Mouse (Mus musculus) left cerebral cortex, postnatal 36 days (tissue): ENCODE measurements around the gene Olfr914. TPM values are rescaled to one million over a fixed set of nuclear protein-coding genes. Genes with fewer than 3 reads are reported as not detected.

Experiments used
- DNase-seq, 2 experiments: peaks; one replicate each; pipeline ENCODE4 v3.0.0; 2021 to 2022; ENCODE audit warnings: low spot score in 2 of 2, mixed read lengths in 1 of 2
- intact Hi-C: fragments of 180-260 bp; cut with DNase I; formaldehyde crosslinking; loops from one replicate; pipeline ENCODE4 v1.15.1; 2025
- total RNA-seq, 2 experiments: library from RNA; stranded (reverse); gene quantifications; 2 replicates each; pipeline ENCODE4 v1.2.3; 2021

The Olfr914 gene
- not detected for total RNA-seq

- intact Hi-C loops = no loop called here
- DNase-seq = no peak
These were observed at the start of gene Olfr914 for GRCm38 (mm10) chr9:38604802-38605201. Olfr914 (plus strand) TSS chr9:38605102.

- intact Hi-C loops = no loop called here
- DNase-seq = no peak
These were observed 25.0 kb upstream of the Olfr914 start, which contains the start of gene Olfr912 for GRCm38 (mm10) chr9:38579878-38580277. Olfr912 (plus strand) TSS chr9:38580178.

GRCm38 (mm10) chr9:38591056-38591455 lies 13.8 kb upstream of the Olfr914 start:
- no peak for DNase-seq
- intact Hi-C loops = no loop called here

- intact Hi-C loops = no loop called here
- no peak for DNase-seq
These were observed 12.4 kb upstream of the Olfr914 start, which contains the start of gene Olfr913 for GRCm38 (mm10) chr9:38592459-38592858. Olfr913 (plus strand) TSS chr9:38592759.

GRCm38 (mm10) chr9:38632406-38632805 lies 27.5 kb downstream of the Olfr914 start:
- intact Hi-C loops = no loop called here
- DNase-seq = no peak

- intact Hi-C loops = no loop called here
- no peak for DNase-seq
These were observed 54.9 kb downstream of the Olfr914 start, which contains the start of gene Olfr916 for GRCm38 (mm10) chr9:38659775-38660174. Olfr916 (minus strand) TSS chr9:38659875.

Other genes starting within 250 kb of the Olfr914 start
- gene Olfr250, start 238.2 kb upstream of the Olfr914 start, total RNA-seq = not detected
- not detected for gene Olfr251, start 228.0 kb upstream of the Olfr914 start, total RNA-seq
- gene Olfr147, start 203.4 kb upstream of the Olfr914 start, total RNA-seq = not detected
- gene Olfr901, start 175.6 kb upstream of the Olfr914 start, total RNA-seq = not detected
- gene Olfr902, start 157.4 kb upstream of the Olfr914 start, total RNA-seq = not detected
- not detected for gene Olfr904, start 142.0 kb upstream of the Olfr914 start, total RNA-seq
- not detected for gene Olfr905, start 134.0 kb upstream of the Olfr914 start, total RNA-seq
- not detected for gene Olfr906, start 118.0 kb upstream of the Olfr914 start, total RNA-seq
- gene Olfr907, start 109.3 kb upstream of the Olfr914 start, total RNA-seq = not detected
- gene Olfr911-ps1, start 83.5 kb upstream of the Olfr914 start, total RNA-seq = not detected
- not detected for gene Olfr910, start 67.3 kb upstream of the Olfr914 start, total RNA-seq
- not detected for gene Olfr912, start 24.9 kb upstream of the Olfr914 start, total RNA-seq
- gene Olfr913, start 12.3 kb upstream of the Olfr914 start, total RNA-seq = not detected
- gene Olfr916, start 54.8 kb downstream of the Olfr914 start, total RNA-seq = not detected
- not detected for gene Olfr917, start 60.7 kb downstream of the Olfr914 start, total RNA-seq
- not detected for gene Olfr918, start 69.5 kb downstream of the Olfr914 start, total RNA-seq
- not detected for gene Olfr919, start 98.6 kb downstream of the Olfr914 start, total RNA-seq
- gene Vwa5a, start 113.2 kb downstream of the Olfr914 start, total RNA-seq = 1 to 10 TPM; 7.9 to 8.0 TPM
- under 1 TPM in 1 of 2 experiments, not detected in 1; 0.11 TPM for gene Olfr920, start 147.2 kb downstream of the Olfr914 start, total RNA-seq
- gene Olfr921, start 168.0 kb downstream of the Olfr914 start, total RNA-seq = not detected
- not detected for gene Olfr922, start 209.5 kb downstream of the Olfr914 start, total RNA-seq
- gene Olfr923, start 221.4 kb downstream of the Olfr914 start, total RNA-seq = not detected
- not detected for gene Olfr924, start 239.3 kb downstream of the Olfr914 start, total RNA-seq
- not detected for gene Olfr26, start 250.0 kb downstream of the Olfr914 start, total RNA-seq